Mouse (Mus musculus) hindlimb bud, embryonic 11.5 days (tissue): ENCODE measurements around the gene Atf6.

Experiments used
- DNase-seq: peaks from one replicate; pipeline ENCODE4 v3.0.0-alpha.2; 2012; ENCODE audit warnings: low read depth, low spot score; ENCODE audit errors: extremely low spot score

Atf6 gene

DNA sequence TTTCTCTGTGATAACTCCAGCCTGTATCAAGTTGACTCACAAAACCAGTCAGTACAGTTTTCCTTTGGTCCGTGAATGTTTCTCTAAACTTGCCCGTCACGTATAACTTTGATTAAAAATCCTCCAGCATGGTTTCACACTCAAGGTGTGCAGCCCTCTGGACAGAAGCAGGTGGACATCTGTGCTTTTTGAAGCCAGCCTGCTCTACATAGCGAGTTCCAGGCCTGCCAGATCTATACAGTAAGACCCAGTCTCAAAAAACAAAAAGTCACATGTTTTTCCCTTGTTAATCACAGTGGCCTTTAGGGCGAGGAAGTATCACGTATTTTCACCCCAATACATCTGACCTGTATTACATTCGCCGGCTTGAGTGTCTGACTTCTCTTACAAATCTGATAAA is 16.8 kb upstream of the Atf6 start:
- DNase-seq = no peak

DNA sequence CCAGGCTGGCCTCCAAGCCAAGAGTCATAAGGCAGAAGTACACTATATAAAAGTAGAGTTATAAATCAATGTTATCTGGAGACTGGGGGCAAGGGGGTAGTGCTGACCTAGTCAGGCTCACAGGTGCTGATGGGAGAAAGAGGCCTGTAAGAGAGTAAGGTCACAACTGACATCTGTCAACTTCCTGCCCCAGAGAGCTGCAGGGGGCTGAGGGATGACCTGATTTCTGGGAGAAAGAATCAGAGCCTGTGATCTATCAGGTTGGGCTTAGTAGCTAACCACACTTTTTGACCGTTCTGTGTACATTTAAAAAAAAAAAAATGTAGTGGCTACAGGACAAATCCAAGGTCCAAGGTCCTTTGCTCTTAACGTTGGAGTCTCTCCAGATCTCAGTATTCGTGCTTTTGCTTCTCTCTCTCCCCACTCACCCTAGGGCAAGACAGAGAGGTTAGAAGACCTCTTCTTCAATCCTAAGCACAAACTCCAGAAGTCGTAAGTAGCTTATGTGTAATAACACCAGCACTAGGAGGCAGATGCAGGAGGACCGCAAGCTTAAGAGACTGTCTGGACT is 15.4 kb upstream of the Atf6 start:
- DNase-seq = no peak

DNA sequence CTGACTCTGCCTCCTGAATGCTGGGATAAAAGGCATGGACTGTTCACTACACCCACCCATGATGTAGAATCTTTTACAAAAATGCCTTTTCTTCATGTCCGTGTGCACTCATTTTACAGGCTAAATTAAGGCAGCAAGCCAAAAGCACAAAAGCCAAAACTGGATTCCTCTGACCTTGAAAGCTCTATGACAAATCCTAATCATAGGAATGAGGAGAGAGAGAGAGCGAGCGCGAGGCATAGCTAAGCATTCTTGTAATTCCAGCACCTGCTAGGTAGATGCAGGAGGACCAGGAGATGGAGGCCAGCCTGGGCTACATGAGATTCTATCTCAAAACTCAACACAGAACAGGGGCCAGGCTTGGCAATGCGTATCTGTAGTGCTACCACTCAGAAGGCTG is 9.3 kb upstream of the Atf6 start:
- no peak for DNase-seq

DNA sequence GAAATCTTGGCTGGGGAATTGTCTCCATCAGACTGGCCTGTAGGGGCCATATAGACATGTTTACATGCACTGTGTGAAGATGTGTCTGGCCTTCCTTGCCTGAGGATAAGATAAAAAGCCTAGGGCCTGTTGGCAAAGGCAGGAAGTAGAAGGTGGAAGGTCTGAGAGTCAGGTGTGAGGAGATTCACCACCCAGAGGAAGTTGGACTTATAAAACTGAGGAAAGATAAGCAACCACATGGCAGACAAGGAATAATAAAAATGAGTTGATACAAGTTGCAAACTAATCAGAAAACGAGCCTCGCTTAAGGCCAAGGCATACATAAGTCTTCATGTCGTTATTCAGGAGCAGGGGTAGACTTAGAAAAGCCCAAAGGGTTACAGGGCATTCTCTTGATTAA is 8.1 kb upstream of the Atf6 start:
- DNase-seq = no peak

DNA sequence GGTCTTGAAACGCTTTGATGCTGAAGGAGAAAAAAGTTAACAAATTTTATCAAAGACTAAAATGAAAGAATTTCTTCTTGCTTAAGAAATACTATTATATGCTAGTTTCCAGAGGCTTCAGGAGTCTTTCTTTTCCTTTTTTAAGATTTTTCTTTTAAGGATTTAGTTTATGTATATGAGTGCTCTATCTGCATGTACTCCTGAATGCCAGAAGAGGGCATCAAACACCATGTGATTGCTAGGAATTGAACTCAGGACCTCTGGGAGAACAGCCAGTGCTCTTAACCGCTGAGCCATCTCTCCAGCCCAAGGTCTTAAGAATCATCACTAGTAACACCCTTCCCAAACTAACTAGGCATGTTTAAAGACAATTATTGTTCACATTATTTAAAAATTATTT is 4.4 kb upstream of the Atf6 start:
- no peak for DNase-seq

DNA sequence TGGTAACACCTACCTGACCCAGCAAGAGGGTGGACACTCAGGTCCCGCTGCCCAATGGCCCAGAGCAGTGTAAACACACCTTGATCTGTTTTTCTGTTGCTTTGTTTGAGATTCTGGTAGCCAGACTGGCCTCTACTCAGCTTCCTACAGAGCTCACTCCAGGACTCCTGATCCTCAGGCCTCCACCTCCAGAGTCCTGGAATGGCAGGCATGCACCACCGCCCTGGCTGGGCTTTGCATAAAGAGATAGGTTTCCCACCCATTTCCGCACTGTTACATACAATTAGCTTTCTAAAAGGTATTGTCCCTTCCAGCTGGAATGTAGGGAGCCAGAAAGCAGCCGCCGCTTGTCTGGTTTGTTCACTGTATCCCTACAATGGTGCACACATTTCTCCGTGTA is 3.8 kb upstream of the Atf6 start:
- no peak for DNase-seq

DNA sequence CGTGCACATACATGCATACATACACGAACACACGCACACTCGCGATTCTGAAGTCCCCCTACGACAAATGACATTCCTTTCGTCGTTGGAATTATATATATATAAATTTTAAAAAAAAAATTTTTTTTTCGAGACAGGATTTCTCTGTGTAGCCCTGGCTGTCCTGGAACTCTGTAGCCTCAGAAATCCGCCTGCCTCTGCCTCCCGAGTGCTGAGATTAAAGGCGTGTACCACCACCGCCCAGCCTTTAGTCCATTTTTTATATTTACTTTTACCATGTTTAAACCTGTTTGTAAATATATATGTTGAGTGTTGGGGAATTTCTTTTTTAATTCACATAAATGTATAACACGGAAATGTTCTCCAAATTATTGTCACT is 1.3 kb upstream of the Atf6 start:
- DNase-seq = no peak

DNA sequence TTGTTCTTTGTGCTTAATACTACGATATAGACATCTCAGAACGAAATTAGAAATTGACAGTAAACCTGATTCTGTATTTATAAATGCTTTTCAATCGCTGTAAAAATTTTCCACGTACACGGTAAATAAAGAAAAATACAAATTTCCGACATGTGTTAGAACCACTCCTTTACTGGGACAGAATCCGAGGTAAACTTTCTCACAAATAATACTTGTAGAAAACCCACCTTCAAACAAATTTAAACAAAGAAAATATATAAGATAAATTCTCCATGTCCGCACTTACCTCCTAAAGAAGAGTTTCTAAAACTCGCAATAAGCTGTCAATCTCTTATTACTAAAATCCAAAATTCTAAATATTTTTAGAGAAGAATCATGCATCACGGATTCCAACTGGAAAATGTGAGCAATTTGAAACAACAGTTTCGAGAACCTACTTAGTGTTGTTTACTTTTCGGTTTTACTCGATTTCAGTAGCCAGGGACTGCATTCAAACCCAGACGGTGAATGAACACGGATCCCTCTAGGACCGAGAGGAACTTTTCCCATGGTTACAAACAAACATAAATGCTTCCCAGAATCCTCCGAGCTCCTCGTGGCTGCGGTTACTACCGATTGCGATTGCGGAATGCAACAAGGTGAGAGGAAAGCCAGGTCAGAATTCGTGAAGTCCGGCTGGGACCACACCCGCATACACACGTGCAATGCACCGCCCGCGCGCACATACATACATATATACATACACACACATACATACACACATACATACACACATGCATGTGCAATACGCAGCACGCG is 735 bp upstream of the Atf6 start:
- peak; percentile 81 for DNase-seq

DNA sequence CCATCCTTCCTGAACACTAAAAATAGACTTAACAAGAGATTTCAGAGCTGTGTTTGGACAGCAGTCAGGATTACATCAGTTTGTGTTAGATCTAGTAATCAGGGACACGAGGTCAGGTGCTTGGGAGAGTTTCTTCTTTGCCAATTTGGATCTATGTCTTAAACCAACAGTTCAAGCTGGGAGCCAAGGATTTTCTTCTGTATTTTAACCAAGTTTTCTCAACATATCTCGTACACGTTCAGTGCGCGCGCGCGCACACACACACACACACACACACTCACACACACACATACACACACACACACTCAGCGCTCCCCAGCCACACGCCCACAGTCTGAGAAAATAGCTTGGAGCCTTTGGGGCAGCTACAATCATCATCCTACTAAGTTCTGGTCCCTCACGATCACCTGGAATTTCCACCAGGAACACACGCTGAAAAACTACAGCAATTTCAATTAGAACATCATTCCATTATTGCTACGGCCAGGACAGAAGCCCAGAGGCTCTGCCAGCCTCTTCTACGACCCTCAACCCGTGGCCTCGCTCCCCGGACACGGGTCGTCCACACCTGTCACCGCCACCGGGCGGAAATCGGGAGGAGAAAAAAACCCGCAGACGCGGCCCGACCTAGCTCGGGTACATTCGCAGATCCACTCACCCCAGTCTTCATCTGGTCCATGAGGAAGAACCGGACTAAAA is 430 bp downstream of the Atf6 start:
- DNase-seq = no peak

DNA sequence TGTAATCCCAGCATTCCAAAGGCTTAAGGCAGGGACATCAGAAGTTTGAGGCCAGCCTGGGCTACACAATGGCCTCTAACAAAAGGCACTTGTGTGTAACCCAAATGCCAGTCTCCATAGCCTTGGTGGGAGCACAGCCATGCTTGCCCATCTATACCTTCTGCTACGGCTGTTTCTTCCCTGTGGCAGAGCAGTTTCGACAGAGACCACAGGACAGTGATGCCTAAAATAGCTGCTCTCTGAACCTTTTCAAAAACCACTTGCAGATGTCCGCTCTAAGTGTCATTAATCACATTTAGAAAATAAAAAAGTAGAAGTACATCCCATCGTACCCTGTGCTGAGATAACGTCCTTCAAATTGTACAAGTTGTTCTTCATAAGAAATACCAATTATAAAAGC is 2.2 kb downstream of the Atf6 start:
- DNase-seq = no peak

DNA sequence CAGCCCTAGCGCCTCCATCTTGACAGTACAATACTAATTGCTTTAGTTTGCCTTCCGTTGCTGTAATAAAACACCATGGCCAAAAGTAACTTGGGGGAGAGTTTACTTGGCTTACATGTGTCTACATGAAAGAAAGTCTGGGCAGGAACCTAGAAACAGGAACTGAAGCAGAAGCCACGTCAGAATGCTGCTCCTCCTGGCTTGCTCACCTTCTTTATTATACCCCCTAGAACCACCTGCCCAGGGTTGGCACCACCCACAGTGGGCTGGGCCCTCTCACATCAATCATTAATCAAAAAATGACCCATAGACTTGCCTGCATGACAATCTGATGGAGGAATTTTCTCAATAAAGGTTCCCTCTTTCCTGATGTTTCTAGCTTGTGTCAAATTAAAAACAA is 2.8 kb downstream of the Atf6 start:
- no peak for DNase-seq

DNA sequence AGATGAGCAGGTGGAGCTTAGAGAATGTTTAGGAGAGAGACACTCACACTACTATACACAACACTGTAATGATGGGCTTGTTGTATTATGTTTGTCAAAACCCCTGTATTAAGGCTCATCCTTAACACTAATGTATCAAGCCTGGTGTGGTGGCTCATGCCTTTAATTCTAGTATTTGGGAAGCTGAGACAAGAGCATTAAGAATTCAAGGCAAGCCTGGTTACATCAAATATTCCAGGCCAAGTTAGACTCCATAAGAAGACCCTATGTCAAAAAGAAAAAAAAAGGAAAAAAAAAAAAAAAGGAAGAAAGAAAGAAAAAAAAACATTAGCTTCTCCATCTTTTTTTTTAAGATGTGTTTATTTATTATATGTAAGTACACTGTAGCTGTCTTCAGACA is 3.3 kb downstream of the Atf6 start:
- no peak for DNase-seq

DNA sequence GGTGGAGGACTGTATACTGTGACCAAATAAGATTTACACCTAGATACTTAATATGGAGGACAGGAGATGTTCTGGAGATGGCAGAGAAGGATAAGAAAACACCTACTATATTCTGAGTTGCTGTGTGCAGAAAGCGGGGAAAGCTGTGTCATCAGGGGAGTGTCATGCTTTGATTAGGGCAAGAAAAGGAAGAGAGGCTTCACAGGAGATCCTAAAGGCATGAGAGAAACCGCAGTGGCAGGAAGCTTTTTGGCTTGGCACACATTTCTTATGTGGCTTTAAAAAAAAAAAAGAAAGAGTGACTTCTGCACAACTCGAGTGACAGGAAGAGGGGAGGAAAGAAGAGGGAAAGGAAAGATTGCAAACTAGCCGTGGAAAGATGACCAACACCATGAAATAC is 4.5 kb downstream of the Atf6 start:
- no peak for DNase-seq

DNA sequence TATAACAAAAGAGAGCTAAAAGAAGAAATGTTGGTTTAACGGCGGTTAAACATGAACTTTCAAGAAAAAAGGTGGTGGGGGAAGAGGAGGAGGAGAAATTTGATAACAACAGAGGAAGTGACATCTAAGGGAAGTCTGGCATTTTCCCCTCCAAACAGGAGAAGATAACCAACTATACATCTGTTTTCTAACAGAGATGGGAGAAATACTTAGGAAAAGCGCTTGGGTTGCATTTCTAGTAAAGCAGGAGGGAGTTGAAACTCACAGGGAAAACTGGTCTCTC is 5.2 kb downstream of the Atf6 start:
- no peak for DNase-seq

DNA sequence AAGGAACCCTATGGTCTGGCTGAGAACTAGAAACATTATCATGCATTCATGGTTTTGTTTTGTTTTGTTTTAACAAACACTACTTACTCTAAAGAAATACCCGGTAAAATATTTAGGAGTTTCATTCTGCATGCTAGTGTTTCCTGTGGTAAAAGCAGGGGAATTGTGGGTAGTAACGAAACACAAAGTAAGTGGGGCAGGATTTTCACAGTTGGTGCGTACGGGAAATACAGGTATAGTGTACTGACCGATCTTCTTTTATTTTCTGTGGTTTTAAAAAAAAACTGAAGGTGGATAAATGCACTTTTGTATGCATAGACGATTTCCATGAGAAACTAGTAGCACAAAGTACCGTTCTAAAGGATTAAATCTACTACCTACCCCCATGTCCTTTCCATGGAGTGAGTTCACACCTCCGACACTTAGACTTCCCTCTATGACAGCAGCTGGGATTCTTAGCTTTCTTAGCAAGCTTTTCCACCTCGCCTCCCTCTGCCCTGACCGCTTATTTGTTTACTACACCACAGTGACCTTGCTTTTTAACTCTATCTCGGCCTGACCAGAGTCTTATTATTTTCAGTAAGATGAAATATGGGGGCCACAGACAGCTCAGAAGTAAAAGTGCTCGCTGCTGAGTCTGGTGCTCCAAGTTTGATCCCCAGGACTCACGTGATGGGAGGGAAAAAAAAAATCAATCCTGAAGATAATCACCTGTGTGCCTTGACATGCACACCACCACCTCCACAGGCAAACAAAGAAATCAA is 5.7 kb downstream of the Atf6 start:
- DNase-seq = no peak

DNA sequence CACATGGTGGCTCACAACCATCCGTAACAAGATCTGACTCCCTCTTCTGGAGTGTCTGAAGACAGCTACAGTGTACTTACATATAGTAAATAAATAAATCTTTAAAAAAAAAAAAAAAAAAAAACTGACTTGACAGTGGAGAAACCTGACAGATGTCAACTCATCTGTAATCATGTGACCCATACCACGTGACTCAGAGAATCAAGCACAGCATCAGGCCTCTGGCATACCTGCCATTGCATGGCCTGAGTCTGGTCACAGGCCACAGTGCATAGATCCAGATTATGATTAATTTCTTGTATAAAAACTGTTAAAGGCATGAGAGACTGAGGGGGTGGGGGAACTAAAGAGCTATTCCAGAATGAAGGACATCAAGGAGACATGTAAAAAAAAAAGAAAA is 8.7 kb downstream of the Atf6 start:
- no peak for DNase-seq

DNA sequence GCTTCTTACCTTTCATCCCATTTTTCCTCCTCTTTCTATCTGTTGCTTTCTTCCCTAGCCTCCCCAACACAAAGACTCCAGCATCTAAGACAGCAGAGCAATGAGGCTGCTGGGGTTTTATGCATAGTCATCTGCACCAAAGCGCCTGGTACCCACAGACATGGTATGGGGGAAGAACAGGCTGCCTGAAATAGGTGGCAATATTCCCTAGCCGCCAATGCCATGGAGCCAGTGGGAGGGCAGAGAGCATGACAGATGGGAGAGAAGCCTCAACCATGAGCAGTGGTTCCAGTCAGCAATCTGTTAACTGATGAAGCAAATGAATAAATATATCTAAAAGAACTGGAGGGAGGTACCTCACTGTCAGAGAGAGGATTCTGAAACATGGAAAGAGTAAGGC is 10.2 kb downstream of the Atf6 start:
- no peak for DNase-seq

DNA sequence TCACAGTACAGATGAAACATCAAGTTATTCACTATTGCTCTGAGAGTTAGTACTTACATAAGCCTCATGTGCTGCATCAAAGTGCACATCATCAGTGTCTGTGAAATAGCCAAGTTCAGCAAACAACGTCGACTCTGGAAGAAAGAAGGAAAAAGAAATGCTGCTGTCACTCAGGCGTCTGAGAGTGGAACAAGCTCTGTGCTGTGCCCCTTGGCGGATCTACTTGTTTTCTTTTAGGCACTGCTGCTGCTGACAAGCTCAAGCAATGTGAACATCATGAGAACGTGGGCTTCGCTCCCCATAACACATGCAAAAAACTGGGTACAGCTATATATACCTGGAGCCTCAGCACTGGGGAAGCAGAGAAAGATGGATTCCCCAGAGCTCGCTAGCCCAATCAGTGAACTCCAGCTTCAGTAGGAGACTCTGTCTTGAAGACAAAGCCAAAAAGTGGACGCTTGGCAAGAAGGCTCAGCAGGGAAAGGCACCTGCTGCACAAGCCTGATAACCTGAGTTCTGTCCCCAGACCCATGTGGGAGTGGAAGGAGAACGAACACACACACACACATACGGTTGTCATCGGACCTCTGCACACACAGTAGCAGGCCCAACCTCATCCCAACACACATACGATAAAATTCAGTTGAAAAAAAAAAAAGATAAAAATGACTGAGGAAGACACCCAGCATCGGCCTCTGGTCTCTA is 12.4 kb downstream of the Atf6 start:
- DNase-seq = no peak

DNA sequence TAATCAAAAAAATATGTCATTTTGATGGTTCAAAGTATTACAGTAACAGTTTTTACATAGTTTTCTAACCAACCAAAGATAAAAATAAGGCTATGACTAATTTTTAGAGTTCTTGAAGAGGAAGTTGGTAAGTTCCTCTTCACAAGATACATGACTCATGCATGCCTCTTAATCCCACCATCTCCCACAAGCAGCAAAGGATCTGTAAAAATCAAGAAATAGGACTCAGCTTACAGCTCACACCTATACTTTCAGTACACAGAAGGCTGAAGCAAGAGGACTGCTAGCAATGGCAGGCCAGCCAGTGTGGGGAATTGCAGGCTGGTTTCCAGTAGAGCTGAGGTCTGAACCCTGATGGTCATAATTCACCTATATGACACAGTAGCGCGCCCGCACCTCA is 14.0 kb downstream of the Atf6 start:
- no peak for DNase-seq

DNA sequence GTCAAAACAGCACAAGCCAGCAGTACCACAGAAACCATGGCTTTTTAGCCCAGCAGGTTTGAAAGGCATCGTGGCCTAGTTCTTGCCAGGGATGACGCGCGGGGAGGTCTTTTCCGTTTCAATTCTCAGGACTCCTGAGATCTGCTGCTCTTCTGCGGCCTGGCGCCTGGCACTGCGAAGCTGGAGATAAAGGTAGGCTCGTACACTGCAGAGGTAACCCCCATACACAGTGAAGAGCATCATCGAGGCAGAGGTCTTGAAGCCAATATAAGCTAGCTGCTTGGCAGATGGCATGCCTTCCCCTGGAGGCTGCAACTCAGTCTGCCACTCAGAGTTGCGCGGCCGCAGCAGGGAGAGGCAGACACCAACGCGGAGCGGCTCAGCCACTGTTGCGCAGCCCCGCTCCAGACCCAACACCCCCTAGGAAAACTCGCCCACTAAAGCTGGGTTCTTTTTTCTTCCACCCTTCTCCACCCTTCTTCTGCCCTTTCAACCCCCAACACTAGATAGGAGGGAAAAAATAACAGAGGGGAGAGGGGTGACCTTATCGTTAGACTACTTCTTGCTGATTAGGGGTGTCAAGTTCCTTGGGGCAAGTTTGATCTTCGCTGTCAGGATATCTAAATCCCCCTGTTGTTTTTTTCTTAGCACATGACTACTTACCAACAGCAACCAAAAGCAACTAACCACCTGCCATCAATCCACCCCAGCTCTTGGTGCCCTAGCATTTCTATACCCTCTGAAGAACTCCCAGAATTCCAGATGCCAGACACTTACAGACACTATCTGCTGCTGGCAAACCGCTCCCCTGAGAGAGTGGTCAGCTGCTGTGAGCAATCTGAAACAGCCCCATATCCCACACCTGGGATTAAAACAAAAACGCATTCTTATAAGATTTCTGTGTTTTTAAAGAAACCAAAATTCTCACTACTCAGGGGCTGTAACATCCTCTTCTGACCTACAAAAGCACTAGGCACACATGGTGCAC is 16.6 kb downstream of the Atf6 start:
- no peak for DNase-seq
